Mouse (Mus musculus): ENCODE results near the gene Trpm6.

DNA sequence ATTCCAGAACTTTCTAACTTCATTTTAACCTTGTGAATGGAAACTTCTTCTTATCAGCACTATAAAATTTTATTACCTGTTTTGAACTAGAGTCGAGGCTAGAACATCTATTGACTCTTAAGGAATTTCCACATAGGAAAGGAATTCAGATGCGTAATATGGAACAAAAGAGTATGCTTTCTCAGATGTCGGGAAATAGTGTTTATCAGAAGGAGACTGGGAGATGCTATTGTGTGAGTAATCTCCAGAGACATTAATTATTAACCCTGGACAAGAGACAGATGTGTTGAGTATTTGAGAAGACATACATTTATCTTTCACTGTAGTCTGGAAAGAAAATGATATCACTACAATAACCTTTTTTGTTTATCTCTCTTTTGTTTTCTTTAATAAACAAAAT lies 61.5 kb downstream of the Trpm6 start:
- TF ChIP-seq FLI1 (IDR thresholded peaks at IDR 0.05; ENCODE audit: low read length), result no peak
- TF ChIP-seq GATA1 (IDR thresholded peaks at IDR 0.05; ENCODE audit: borderline replicate concordance, low read length), result no peak

Data from megakaryocyte, embryonic 14.5 days (primary cell).